In the genomic region with DNA sequence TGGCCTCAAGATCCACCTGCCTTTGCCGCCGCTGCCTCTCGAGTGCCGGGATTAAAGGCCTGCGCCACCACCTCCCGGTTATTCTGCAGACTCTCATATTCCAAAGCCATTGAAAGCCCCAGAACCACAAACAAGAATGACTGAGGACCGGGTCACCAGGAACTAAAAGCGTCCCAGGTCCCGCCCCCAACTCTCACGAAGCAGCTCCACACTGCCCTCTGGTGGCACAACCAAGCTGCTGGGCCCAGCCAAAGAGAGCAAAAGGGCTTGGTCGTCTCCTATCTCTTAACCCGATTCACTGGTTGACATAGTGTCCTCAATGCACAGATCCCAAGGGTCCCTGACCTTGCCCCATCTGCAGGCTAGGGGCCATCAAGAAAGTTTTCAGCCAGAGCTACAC, we compare ENCODE assay signal across 8 mouse cellular contexts. TPM values are rescaled to one million over a fixed set of nuclear protein-coding genes. Genes with fewer than 3 reads are reported as not detected.
DNase-seq lines count a peak whose midpoint lies in the region.

No protein-coding gene starts in this region.

- no peak overlapping the region for H3K27ac ChIP-seq in macrophage

- H3K79me2 ChIP-seq in macrophage (ENCODE audit: inconsistent target): no peaks in the 10 kb centered on the region

- WGBS in macrophage (ENCODE audit: missing documents): 2% methylated on average over 12 of the region's 12 CpGs

- H3K4me3 ChIP-seq in macrophage (ENCODE audit: inconsistent target): peak overlapping the region; percentile 20

- H3K36me3 ChIP-seq in macrophage (ENCODE audit: inconsistent target): no peaks in the 10 kb centered on the region

- peak; percentile 93 for DNase-seq in ZHBTc4 (ENCODE audit: low read depth, low spot score)
- DNase-seq in cerebellum, postnatal 4 days (ENCODE audit: low spot score in 2 of 2): peak; percentile 79 to 90
- peak; percentile 94 for DNase-seq in gastrocnemius, postnatal 10 days
- DNase-seq in hindlimb bud, embryonic 11.5 days (ENCODE audit: extremely low spot score, low read depth, low spot score): peak; percentile 53
- DNase-seq in left cerebral cortex, adult 18-20 months (ENCODE audit: low spot score in 2 of 2): peak; percentile 82 to 90
- DNase-seq in retina, postnatal 1 day: peak; percentile 88
- DNase-seq in thymus, postnatal 4 days: peak; percentile 96

RNA-seq across cellular contexts. Expression of a gene that starts 3.9 kb away (rescaled TPM):
- total RNA-seq in gastrocnemius, postnatal 10 days (2021): 1 to 10 TPM; 2.2 to 2.7 TPM
- total RNA-seq in left cerebral cortex, adult 18-20 months (2021): 100 to 1,000 TPM; 164 to 182 TPM
- total RNA-seq in macrophage (2018; cell fraction: chromatin; rRNA removed): 1 to 10 TPM in 1 of 26 experiments, under 1 TPM in 2, not detected in 23; 0.49 to 2.1 (median 0.60) TPM
- 1 to 10 TPM in 4 of 26 experiments, under 1 TPM in 18, not detected in 4; 0.11 to 1.6 (median 0.50) TPM for total RNA-seq in macrophage (2018; cell fraction: cytosol; rRNA removed)
- total RNA-seq in macrophage (2018; cell fraction: nucleus; rRNA removed): 1 to 10 TPM in 1 of 26 experiments, under 1 TPM in 1, not detected in 24; 0.69 to 2.6 TPM
- 0.37 to 0.80 TPM (median 0.68 TPM) in 3 replicates for polyA plus RNA-seq in macrophage (2018)

RNA-seq across cellular contexts. Expression of a gene that starts 14.5 kb away (rescaled TPM):
- under 1 TPM; 0.18 to 0.38 TPM for total RNA-seq in gastrocnemius, postnatal 10 days (2021)
- total RNA-seq in left cerebral cortex, adult 18-20 months (2021): under 1 TPM in 1 of 2 experiments, not detected in 1; 0.14 TPM
- under 1 TPM in 1 of 26 experiments, not detected in 25; 0.57 TPM for total RNA-seq in macrophage (2018; cell fraction: chromatin; rRNA removed)
- total RNA-seq in macrophage (2018; cell fraction: cytosol; rRNA removed): not detected
- not detected for total RNA-seq in macrophage (2018; cell fraction: nucleus; rRNA removed)
- polyA plus RNA-seq in macrophage (2018): not detected in 3 replicates

RNA-seq across cellular contexts. Expression of a gene that starts 24.3 kb away (rescaled TPM):
- not detected for total RNA-seq in gastrocnemius, postnatal 10 days (2021)
- under 1 TPM; 0.42 to 0.54 TPM for total RNA-seq in left cerebral cortex, adult 18-20 months (2021)
- total RNA-seq in macrophage (2018; cell fraction: chromatin; rRNA removed): not detected
- not detected for total RNA-seq in macrophage (2018; cell fraction: cytosol; rRNA removed)
- not detected for total RNA-seq in macrophage (2018; cell fraction: nucleus; rRNA removed)
- not detected in 3 replicates for polyA plus RNA-seq in macrophage (2018)

RNA-seq across cellular contexts. Expression of a gene that starts 51.4 kb away (rescaled TPM):
- 10 to 100 TPM; 53.3 to 62.3 TPM for total RNA-seq in gastrocnemius, postnatal 10 days (2021)
- 100 to 1,000 TPM; 148 to 156 TPM for total RNA-seq in left cerebral cortex, adult 18-20 months (2021)
- 10 to 100 TPM in 22 of 26 experiments, 1 to 10 TPM in 4; 2.3 to 58.5 (median 24.6) TPM for total RNA-seq in macrophage (2018; cell fraction: chromatin; rRNA removed)
- total RNA-seq in macrophage (2018; cell fraction: cytosol; rRNA removed): 100 to 1,000 TPM in 3 of 26 experiments, 10 to 100 TPM in 23; 63.2 to 105 (median 81.3) TPM
- 10 to 100 TPM in 25 of 26 experiments, 1 to 10 TPM in 1; 9.6 to 65.5 (median 33.3) TPM for total RNA-seq in macrophage (2018; cell fraction: nucleus; rRNA removed)
- polyA plus RNA-seq in macrophage (2018): 75.7 to 166 TPM (median 133 TPM) in 3 replicates

RNA-seq across cellular contexts. Expression of a gene that starts 58.7 kb away (rescaled TPM):
- total RNA-seq in gastrocnemius, postnatal 10 days (2021): under 1 TPM in 1 of 2 experiments, not detected in 1; 0.23 TPM
- total RNA-seq in left cerebral cortex, adult 18-20 months (2021): not detected
- not detected for total RNA-seq in macrophage (2018; cell fraction: chromatin; rRNA removed)
- total RNA-seq in macrophage (2018; cell fraction: cytosol; rRNA removed): under 1 TPM in 16 of 26 experiments, not detected in 10; 0.13 to 0.81 (median 0.26) TPM
- total RNA-seq in macrophage (2018; cell fraction: nucleus; rRNA removed): under 1 TPM in 1 of 26 experiments, not detected in 25; 0.89 TPM
- polyA plus RNA-seq in macrophage (2018): 0.21 to 0.88 TPM in 2 of 3 replicates, not detected in the other

Comparison
In these comparisons a context has a peak if more than half of its experiments do, and no peak if none do; other contexts are left out.
1. RNA of a gene that starts 3.9 kb away (total RNA-seq): 164 to 182 TPM in left cerebral cortex, adult 18-20 months; 2.2 to 2.7 TPM in gastrocnemius, postnatal 10 days; every median in the first group is over 10 times any median in the second.
2. Peak in every context shown above with its lines, with median percentiles within 50 percentile points of each other: DNase-seq.